Mouse (Mus musculus): ENCODE measurements around the gene Ttll8.

Gene Ttll8

DNA sequence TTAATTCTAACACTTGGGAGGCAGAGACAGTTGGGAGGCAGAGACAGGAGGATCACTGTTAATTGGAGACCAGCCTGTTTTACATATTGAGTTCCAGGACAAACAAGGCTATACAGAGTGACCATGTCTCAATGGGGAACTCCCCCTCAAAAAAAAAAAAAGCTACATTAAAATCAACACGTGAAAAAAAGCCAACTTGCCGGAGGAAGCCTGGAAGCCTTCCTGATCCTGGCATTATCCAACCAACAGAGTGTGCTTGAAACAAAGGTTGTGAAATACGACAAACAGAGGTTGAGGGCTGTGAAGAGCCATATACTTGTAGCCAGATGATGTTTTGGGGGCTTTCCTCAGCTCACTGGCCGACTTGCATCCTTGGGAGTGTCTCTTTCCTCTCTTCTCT, 71.4 kb downstream of the Ttll8 start:
- DNase-seq (ENCODE audit: low spot score), result no peak

DNA sequence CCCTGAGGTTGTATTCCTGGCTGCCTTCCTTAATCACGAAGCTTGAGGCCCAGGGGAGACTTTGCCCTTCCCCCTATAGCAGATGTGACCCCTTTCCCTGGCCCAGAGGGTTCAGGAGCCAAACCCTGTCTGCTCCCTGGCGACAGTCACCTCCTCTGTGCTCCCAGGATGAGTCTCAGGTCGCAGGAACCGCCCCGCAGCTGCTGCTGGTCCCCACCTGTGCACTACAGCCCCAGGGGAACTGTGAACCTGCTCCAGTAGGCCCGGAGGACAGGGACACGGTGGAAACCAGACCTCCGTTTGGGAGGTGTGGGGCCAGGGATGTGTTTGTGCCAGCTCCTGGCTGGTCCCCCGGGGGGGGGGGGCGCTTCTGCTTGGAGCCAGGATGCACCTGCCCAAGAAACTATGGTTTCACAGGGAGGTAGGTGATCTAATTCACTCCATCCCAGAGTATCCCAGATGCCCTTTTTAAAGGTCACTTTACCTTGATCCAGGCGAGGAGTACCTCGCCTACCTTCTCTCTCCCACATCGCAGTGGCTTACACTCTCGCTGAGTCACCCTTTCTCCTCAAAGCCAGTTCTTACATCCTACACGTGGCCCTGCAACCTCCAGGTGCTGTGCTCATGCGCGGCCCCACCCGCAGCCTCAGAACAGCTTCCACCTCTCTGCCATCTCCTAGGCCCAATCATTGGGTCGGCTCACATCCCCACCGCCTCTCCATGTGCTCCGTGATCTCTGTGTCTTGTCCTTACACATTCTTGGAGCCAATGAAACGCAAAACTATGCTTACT, 72.8 kb downstream of the Ttll8 start:
- DNase-seq (ENCODE audit: low spot score), result no peak

DNA sequence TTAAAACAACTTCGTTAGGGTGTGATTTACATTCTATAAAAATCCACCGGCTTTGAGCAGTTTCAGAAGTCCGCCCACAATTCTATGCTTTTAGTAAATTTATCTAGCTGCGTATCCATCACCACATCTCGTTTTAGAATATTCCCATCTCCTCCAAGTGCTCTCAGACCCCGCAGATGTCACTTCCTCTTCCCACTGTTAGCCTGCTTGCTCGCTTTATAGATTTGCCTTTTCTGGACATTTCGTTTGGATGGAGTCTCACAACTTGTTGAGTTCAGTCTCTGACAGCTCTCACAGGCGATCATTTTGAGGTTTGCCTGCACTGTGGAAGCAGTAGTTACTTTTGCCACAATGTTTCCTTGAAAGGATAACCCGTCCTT, 77.2 kb downstream of the Ttll8 start:
- DNase-seq (ENCODE audit: low spot score), result no peak

- peak; percentile 89 for DNase-seq (ENCODE audit: low spot score)
Observed at GRCm38 (mm10) chr15:88876155-88877020, 77.8 kb downstream of the Ttll8 start.

DNA sequence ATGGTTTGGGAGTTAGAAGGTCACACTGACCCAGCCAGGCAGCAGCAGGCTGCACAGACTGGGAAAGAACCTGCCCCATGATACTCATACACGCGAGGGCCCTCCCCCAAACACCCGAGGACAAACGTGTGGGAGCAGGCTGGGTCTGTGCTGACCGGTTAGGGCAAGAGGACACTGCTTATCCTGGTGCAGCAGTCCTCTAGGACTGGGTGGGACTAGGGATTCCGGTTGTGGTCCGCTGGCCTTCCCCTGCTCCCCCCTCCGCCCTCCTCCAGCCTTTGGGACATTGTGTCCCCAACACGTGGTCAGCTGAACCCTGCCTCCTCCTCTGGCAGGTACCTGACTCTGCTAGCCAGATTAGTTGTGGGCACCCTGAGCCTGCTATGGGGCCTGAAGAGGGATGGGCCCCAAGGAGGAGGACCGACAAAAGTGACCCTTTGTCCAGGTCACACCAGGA, 78.6 kb downstream of the Ttll8 start:
- DNase-seq (ENCODE audit: low spot score), result no peak

DNA sequence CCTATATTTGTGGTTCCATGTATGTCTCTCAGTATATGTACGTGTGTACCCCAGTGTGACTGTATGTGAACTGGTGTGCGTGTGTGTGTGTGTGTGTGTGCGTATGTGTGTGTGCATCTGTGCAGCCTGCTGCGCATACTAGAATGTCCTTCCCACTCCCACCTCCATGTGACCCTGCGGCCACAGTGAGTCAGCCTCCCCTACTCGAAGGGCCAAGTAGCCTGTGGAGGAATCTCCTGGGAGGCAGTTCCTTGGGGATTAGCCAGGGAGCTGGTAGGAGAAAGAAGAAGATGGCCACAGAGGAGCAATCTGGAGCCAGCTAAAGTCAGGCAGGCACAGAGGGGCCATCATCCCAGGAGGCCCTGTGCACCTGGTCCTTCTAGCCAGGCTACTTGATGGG, 79.7 kb downstream of the Ttll8 start:
- DNase-seq (ENCODE audit: low spot score), result no peak

DNA sequence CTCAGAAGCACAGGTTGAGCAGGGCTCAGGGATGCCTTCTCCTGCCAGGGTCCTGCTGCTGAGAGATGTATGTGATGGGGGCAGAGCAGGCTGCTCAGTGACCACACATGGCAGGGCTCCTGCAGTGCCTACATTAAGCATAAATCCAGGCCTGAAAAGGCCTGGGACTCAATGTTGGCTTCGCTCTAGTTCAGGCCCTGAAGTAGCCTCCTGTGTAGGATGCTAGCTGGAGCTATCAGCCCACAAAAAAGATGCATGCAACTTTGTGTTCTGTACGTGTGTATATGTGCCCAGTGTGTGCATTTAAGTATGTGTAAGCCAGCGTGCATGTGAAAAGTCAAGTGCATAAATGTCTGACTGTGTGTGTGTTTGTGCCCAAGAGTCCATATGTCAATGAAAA, 80.2 kb downstream of the Ttll8 start:
- no peak for DNase-seq (ENCODE audit: low spot score)

GRCm38 (mm10) chr15:88870418-88871185, 83.6 kb downstream of the Ttll8 start:
- DNase-seq (ENCODE audit: low spot score), result no peak

GRCm38 (mm10) chr15:88868024-88868742, 86.0 kb downstream of the Ttll8 start:
- no peak for DNase-seq (ENCODE audit: low spot score)

GRCm38 (mm10) chr15:88867368-88868023, 86.7 kb downstream of the Ttll8 start:
- no peak for DNase-seq (ENCODE audit: low spot score)

- DNase-seq (ENCODE audit: low spot score), result no peak
Observed at GRCm38 (mm10) chr15:88866934-88867356, 87.3 kb downstream of the Ttll8 start.

GRCm38 (mm10) chr15:88865888-88866695, 88.1 kb downstream of the Ttll8 start:
- DNase-seq (ENCODE audit: low spot score), result no peak

DNA sequence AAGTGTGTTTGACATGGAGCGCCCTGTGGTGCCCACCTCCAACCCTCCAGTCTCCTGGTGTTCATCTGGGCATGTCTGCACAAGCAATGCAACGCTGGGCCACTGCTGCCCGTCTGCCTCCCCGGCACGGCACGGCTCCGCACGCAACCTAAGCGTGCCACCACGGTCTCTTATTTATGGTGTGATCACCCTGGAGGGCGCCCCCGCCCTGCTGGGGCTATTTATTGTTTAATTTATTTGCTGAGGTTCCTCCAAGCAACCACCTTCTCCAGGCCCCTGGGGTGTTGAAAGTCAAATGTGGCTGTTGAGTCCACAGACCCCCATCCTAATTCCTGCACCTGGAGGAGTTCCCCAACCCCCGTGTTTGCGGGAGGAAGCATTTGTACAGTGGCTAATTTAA, 89.2 kb downstream of the Ttll8 start:
- DNase-seq (ENCODE audit: low spot score), result no peak

DNA sequence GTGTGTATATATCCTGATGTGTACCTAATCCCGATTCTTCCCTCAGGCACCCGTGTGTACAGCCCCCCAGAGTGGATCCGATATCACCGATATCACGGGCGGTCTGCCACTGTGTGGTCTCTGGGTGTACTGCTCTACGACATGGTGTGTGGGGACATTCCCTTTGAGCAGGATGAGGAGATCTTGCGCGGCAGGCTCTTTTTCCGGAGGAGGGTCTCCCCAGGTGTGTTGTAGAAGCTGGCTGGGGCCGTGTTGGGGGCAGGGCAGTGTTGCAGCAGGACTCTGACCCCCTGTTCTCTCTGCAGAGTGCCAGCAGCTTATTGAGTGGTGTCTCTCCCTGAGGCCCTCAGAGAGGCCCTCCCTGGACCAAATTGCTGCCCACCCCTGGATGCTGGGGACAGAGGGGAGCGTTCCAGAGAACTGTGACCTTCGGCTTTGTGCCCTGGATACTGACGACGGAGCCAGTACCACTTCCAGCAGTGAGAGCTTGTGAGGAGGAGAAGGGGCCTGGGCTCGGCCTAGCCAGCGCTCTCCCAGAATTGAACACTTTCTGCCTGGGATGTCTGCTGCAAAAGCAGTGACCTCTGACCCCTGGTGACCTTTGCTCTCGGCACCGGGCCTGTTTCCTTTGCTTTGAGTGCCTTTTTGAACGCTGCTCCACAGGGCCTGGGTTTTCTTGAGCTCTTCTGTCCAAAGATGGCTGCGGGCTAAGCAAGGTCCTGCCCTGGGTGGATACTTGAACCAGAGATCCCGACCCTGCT, 89.8 kb downstream of the Ttll8 start:
- no peak for DNase-seq (ENCODE audit: low spot score)

DNA sequence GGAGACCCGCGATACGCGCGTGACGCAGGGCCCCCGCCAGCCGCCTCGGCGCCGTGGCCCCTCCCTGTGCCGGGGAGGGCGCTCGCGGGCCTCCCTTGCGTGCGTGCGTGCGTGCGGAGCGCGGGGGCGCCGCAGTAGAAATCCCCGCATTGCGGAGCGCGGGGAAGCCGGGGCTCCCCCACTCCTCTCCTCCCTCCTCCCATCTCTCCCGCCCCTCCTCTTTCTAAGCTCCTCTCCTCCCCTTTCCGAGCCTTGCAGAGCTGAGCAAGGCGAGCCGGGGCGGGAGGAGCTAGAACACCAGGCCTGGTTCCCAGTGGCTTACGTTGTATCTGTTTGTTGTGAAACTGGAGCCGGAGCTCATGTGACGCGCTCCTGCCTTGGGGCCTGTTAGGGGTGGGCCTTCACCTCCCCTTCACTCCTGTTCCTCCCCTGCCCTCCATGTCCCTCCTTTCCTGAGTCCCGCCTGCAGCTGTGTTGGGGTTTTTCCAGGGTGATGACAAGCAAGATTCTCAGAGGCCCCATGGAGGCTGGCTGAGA, 90.5 kb downstream of the Ttll8 start:
- DNase-seq (ENCODE audit: low spot score), result peak; percentile 89

DNA sequence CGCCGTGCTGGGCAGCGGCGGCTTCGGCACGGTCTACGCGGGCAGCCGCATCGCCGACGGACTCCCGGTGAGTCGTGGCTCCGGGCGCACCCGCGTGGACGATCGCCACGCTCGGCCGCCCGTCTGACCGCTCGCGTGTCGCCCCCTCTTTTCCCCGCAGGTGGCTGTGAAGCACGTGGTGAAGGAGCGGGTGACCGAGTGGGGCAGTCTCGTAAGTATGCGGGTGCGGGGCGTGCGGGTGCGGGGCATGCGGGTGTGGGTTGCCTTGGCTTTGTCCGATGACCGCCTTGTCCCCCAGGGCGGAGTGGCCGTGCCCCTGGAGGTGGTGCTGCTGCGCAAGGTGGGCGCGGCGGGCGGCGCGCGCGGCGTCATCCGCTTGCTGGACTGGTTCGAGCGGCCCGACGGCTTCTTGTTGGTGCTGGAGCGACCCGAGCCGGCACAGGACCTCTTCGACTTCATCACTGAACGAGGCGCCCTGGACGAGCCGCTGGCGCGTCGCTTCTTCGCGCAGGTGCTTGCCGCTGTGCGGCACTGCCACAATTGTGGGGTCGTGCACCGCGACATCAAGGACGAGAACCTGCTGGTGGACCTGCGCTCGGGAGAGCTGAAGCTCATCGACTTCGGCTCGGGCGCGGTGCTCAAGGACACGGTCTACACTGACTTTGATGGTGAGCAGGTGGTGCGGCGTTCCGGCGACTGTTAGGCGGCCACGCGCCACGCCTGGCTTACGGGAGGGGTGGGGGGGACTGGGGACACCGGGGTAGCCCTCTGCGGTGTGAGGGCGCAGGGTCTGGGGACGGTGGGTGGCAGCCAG, 91.1 kb downstream of the Ttll8 start:
- DNase-seq (ENCODE audit: low spot score), result peak; percentile 51

GRCm38 (mm10) chr15:88861772-88862622, 92.2 kb downstream of the Ttll8 start, which contains the start of gene Pim3:
TSS of gene Pim3 (plus strand) at chr15:88862186.
- peak; percentile 97 for DNase-seq (ENCODE audit: low spot score)

Measured in retina, embryonic 14.5 days (tissue).